Mouse (Mus musculus): ENCODE data around the gene Cd52. TPM values are rescaled to one million over a fixed set of nuclear protein-coding genes. Genes with fewer than 3 reads are reported as not detected.

Gene Cd52
- total RNA-seq, 4 experiments from 2014 or later: 1.6 to 4.8 (median 2.7) TPM

DNA sequence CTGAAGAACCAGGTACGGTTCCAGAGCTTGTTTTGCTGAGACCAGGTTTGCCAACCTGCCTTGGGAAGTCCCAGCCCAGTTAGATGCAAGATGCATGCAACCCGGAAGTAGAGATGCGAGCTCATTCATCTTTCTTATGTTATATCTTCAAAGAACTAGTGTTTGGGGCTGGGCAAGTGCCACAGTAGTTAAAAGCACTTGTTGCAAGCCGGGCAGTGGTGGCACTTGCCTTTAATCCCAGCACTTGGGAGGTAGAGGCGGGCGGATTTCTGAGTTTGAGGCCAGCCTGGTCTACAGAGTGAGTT, 3.7 kb downstream of the Cd52 start:
- no peak for DNase-seq (ENCODE audit: low spot score)

DNA sequence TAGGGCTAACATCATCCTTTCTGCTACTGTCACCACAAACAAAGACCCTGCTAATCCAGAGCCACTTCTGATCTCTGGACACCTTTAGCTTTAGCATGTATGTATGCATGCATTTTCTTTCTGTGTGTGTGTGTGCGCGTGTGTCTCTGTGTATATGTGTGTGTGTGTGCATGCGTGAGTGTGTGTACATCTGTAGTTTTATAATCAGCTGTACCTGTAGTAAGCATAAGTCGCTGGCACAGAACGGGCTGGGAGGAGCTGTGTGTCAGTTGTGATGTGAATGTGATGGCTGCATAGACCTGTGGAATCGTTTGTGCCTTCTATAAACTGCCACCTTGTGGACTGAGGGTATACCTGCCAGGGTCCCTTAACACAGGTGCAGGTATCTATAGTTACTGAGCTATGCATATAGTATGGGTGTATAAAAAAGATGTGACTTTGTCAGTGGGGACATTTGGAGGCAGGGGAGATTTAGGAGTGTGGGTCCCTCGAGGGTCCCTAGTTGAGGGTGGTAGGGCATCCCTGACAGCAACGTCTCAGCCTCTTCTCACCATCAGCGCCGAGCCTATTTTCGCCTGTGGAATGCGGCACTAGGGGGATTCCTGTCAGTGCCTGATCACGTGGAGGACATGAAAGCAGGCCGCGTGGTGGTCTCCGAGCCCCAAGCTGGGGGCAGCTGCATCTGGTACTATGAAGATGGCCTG, 4.2 kb downstream of the Cd52 start:
- no peak for DNase-seq (ENCODE audit: low spot score)

DNA sequence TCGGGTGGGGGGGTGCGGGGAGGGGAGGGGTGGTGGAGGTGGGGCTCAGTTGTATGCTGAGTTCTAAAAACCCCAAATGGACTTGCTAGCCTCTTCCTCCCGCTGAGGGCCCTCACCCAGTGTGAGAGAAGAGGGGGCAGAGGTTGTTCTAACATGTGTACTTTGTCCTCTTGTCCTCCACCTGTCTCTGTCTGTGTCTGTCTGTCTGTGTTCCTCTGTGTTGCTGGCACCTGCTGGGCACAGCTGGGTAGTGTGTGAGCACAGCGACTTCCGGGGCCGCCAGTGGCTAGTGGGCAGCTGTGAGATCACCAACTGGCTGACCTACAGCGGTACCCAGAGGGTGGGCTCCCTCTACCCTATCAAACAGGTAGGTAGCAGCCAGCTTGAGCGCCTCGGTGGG, 5.9 kb downstream of the Cd52 start:
- DNase-seq (ENCODE audit: low spot score): no peak

DNA sequence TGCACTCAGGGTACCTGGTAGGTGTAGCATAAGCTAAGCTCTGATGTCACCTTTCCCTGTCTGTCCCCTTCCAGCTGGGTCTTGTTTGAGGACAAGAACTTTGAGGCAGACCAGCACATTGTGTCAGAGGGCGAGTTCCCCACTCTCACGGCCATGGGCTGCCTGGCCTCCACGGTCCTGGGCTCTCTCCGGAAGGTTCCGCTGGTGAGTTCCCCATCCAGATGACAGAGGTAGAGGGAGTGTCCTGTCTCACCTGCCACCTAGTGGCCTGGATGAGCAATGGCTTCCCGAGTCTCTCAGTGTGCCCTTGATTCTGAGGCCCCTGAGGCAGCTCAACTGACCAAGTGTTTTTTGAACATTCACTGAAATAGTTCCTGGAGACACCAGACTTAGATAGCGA, 7.5 kb downstream of the Cd52 start:
- no peak for DNase-seq (ENCODE audit: low spot score)

DNA sequence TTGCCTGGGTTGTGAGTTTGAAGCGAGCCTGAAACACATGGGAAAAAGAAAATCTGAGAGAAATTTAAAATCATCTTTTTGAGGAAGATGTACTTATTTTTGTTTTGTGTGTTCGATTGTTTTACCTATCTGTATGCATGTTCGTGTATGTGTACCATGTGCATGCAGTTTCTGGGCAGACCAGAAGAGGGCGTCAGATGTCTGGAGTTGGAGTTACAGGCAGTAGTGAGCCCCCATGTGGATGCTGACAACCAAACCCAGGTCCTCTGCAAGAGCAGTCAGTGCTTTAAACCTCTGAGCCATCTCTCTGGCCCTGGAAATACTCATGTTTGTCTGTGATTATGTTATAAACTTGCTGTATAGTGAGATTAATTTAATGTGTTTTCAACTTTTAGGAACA, 9.9 kb downstream of the Cd52 start:
- no peak for DNase-seq (ENCODE audit: low spot score)

DNA sequence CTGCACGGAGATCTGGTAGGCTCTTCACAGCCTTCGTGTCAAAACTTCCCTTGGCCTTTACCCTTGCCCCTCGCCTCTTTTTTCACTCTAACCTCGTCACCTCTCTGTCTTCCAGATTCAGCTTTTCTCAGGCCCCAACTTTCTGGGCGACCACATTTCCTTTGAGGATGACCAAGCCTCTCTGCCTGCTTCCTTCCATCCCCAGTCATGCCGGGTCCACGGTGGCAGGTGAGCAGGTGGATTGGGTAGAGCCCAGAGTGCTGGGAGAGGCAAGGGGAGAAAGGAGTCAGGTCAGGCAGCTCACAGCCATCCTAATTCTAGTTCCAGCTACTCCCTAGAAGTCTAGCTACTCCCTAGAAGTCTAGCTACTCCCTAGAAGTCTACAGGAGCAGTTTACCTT, 12.4 kb downstream of the Cd52 start:
- DNase-seq (ENCODE audit: low spot score): no peak

DNA sequence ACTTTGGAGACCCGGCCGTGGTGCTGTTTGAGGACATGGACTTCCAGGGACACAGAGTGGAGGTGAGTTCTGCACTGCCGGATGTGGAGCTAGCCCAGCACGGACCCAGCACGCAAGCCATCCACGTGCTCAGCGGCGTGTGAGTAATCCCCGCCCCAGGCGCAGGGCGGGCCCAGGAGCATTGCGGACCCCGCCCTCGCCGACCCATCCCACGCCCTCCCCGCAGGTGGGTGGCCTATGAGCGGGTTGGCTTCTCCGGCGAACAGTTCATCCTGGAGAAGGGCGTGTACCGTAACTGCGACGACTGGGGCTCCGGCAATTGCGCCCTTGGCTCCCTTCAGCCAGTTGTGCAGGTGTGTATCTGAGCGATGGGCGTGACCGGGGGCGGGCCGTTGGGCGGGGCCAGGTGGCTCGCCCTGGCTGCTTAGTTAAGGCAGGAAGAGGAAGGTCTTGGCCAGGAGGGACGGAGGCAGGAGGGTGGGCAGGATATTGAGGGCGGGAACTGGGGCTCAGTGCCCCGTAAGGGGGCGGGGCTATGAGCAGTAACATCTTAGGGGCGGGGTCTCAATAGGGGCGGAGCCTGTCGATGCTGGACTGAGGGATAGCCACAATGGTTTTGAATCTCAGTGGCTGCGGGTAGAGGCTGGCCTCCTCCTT, 13.0 kb downstream of the Cd52 start:
- DNase-seq (ENCODE audit: low spot score): no peak

DNA sequence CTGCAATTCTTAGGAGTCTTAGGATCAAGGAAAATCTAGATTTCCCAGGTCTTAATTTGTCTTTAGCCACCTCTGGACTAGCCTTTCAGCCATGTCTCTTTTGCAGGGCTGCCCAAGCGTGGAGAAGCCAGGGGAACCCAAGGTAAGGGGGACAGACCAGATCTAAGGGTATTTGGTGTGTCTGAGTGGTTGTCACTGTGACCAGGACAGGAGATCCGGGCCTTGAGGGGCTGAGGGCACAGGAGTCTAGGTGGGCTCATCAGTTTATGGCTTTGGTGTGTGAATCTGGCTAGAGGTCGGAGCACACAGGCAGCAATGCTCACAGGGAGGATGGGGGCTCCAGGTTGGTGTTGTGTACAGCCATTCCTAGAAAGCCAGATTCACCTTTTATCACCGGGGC, 14.2 kb downstream of the Cd52 start:
- no peak for DNase-seq (ENCODE audit: low spot score)

DNA sequence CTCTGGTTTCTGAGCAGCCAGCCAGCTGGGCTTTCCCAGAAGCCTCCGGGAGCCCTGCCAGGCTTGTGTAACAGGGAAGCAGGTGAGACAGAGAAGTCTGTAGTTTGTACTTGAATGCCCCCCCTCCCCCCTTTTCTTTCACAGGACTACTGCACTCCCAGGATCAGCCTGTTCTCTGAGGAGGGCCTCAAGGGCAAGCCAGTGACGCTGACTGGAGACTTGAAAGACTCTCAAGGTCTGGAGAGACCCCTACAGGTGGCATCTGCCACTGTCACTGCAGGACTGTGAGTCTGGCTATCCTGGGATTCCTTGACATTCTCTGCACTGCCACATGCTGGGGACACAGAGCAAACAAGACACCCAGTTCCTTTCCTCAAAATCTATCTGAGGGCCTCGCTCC, 16.2 kb downstream of the Cd52 start:
- no peak for DNase-seq (ENCODE audit: low spot score)

DNA sequence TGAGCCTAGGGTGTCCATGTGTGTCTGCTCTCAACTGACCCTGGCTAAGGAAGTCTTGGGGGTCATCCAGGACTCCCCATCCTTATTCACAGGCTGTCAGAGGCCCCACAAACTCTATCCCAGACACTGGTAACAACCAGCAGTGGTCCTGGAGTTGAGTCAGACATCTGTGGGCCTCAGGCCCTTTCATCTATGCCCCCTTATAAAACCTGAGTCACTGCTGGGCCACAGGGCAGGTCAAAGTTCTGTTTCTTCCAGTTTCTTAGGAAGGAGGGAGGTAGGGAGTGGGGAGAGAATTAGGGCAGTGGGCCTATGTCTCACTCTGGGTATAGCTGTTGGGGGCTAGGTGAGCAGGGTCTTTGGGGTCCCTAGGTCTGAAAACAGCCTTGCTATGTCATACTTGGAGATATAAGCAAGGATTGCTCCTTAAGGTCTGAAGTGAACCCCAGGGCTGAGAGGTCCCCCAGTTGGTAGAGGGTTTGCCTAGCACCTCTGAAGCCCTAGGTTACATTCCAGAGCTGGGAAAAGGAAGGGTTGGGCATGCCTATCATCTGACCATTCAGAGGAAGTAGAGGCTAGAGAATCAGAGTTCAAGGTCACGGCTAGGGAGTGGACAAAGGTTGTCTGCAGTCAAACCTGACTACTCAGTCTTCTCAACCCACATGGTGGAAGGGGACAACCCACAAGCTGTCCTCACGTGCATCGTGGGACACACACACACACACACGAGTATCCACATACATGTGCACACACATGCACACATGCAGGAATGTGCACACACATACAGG, 25.9 kb downstream of the Cd52 start:
- DNase-seq (ENCODE audit: low spot score): no peak

DNA sequence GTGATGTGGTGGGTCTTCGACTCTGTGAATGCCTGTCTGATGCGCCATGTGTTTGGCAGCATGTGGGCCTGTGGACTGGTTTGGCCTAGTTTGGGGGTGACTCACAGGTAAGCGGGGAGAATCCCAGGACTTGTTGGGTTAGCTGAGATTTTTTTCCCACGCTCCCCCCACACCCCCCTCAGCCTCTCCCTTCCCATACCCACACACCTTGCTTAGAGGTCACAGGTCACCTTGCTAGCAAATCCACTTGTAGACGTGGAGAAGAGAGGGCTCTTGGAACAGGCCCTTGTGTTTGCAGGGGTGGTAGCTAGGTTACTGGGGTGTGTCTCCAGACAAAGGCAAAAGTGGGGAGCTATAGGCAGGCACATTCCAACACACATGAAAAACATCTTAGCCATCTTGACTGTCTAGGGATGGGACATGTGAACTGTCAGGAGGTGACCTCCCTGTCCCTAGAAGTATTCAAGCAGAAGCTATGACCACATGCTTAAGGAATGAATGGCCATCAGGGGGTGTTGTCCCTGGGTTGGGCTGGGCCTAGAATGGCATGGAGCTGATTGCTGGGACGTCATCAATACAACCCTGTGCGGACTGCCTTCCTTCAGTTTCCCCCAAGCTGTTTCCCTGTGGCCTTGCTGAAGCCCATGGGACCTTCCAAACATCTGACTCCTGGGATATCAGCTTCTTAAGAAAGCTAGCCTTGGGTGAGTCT, 26.9 kb downstream of the Cd52 start:
- no peak for DNase-seq (ENCODE audit: low spot score)

DNA sequence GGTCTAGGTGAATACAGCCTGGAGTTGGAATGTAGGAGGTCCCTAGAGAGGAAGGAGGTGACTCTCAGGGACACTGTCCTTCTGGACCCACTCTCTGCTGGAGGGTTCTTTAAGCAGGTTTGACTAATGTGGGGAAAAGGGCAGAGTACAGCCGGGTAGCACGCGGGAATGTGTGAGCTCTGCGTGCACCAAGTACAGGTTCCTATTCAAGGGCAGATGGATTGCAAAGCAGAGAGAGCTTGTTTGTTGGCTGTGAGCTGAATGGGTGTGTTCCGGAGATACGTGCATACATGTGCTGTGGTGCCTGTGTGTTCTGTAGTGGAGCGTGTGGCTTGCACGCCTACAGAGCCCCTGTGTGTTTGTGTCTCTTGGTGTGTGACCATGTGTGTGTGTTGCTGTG, 27.5 kb downstream of the Cd52 start:
- no peak for DNase-seq (ENCODE audit: low spot score)

DNA sequence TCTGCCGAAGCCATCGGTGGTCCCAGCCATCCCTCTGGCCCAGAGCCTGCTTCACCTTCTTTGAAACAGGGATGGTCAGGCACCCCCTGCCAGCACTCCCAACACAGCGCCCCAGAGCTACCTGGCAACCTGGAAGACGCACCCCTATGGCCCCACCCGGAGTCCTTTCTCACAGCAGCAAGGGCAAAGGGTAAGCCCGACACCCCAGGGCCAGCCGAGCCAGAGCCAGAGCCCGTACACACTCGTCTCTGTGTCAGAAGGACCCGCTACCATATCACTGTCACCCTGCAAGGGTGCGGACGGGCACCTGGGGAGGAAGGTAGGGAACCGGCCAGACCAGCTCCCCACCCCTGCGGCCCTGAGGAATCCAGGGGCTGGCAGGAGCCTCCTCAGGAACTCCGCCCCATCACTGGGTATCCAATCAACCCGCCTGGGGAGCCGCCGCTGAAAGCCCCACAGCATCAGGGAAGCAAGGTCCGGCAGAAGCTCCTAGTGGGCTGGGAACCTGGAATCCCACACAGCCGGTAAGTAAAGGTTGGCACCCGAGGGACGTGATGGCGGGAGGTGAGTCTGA, 29.4 kb downstream of the Cd52 start:
- no peak for DNase-seq (ENCODE audit: low spot score)

DNA sequence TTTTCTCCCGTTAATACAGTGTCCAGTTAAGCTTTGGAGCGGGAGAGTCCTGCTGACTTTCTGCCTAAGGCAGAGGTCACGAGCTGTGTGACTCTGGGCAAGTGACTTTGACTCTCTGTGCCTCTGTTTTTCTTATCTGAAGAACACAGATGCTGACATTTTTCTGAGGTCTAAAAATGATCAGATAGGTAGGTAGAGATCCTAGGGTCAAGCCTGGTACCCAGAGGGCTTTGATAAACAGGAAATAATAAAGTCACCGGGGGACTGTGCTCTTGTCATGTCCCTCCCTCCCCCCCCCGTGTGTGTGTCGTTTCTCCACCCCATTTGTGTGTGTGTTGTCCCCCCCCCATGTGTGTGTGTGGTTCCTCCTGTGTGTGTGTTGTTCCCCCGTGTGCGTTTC, 32.3 kb downstream of the Cd52 start:
- no peak for DNase-seq (ENCODE audit: low spot score)

DNA sequence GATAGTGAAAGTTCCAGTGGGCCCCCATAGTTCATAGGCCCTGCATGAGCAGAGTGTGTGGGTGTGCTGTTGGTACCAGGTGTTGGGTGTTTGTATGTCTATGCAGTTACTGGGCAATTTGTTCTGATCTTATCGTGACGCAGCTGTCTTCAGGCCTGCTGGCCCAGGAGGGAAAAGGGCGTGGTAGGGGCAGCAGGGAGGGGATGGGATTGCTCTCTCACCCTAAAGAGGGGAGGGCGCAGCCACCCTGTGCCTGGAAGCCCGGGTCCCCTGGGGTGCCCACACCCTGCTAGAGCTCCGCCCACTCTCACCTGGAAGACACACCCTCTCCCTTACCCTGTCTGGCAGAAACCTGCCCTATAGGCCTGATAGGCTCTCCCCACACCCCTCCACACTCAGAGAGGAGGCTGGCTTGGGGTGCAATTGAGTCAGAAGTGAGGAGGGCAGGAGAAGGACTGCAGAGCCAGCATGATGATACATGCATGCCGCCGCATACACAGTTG, 32.9 kb downstream of the Cd52 start:
- no peak for DNase-seq (ENCODE audit: low spot score)

DNA sequence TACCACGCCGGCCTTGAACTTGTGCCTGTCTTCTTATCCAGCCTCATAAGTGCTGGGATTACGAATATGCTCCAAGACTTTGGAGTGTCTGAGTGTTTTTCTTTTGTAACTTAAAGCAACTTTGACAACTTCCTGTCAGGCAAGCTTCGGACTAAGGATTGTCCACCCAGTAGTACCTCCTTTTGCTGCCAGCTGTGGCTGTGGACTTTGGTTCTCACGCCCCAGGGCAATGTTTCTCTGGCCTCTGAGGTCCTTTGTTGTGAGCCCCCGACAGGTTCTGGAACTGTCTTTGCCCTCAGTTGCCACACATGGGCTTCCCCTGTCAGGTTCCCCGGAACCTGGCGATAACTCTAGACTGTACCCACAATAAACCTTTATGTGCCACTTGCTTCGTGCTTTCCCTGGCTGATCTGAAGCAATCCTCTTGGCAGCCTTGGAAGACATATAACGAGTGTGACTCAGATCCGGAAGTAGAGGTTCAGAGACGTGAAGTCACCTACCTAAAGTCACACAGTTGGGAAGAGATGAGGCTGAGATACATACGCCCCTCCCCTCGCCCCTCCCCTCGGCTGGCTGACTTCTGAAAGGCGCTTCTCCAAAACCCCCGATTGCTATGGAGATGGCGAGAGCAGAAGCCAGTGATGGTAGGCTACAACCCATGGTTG, 33.6 kb downstream of the Cd52 start:
- no peak for DNase-seq (ENCODE audit: low spot score)

DNA sequence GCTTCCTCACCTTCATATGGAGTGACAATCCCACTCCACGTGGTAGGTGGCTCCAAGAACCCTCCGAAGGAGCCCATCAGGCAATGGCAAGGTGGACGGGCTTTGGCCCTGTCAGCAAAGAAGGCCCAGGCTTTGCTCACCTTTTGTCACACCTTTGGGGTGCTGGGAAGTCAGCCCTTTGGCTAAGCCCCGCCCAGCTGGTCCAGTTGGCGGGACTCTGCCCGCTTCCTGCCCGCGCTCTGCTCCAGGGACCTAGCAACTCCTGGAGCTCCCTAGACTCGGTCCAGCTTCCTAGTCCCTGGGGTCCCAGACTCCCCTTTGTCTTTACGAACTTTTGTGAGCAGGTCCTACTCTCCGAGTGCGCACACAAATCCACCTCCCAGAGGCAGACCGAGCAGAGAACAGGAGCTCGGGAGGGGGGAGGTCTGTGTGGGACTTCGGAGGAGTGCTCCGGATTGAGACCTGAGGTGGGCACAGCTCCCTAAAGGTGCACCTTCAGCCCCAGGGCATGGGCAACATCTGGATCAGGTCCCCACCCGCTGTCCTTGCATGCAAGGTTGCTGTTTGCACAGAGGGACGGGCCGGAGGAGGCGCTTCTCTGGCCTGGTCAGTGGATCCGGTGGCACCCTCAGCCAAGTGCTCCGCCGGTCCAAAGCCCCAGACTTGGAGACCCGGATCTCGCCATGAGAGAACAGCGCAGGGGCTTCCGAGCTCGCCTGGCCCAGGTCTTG, 34.6 kb downstream of the Cd52 start, which contains the start of gene Crybg2:
Gene Crybg2, plus strand, starts transcription at position 681 of the 731 bp plus-strand sequence.
- no peak for DNase-seq (ENCODE audit: low spot score)

DNA sequence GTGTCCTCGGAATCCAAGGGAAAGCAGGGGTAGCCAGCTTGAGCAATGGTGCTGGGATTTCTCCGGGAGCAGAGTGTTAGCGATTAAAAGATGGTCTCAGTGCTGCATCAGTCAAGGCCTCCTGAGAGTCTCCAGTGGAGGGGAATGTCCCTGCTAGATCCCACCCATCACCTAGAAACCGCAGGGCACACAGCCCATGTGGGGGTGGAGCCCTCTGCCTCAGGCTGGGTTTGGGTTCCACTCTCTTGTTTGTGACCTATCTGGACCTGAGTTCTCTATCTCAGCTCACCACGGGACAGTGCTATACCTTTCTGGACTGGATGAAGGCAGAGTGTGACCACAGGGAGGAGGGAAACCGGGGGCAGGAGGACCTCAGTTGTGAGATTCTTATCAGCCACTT, 36.0 kb downstream of the Cd52 start:
- no peak for DNase-seq (ENCODE audit: low spot score)

DNA sequence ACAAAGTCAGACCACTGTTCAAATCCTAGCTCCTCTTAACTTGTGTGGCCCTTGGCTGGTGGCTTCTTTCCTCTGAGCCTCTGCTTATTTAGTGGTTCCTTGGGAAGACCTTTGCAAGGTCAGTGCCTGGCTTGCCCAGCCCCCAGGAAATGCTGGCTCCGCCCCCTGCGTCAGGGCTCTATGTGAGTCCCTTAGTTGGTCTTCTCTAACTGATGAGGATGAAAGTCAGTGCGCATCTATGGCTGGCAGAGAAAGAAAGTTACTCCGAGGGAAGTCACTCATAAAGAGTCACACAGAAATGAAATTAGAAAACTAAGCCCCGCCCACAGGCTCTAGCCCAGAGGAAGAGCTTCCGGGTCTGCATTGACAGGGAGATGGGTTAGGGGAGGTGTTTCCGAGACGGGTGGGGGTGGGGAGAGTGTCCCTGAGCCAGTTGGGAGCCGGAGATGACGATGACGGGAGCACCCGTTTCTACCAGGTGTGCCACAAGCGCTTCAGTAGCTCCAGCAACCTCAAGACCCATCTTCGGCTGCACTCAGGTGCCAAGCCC, 36.6 kb downstream of the Cd52 start:
- no peak for DNase-seq (ENCODE audit: low spot score)

DNA sequence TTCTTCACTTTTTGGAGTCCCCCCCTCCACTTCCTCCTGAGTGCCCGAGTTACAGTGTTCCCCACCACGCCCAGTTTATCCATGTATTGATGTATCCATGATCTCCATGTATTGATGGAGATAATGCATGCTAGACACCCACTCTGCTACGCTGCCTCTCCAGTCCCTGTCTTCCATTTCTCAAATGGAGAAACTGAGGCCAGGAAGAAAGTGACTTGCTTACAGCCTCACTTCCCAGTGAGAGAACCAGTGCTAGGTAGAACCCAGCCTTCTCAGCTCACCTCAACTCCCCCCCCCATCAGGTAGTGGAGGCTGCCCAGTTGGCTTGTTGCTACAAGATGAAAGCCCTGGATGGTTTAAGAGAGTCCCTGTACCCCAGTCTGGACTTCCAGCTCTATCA, 41.3 kb downstream of the Cd52 start, which contains the start of gene Zfp683:
Gene Zfp683, plus strand, starts transcription at position 301 of the 400 bp plus-strand sequence.
- DNase-seq (ENCODE audit: low spot score): no peak
